Mouse (Mus musculus): ENCODE data around the gene Herc2. TPM values are rescaled to one million over a fixed set of nuclear protein-coding genes. Genes with fewer than 3 reads are reported as not detected.
"Not testable (repeated sequence)": the region's sequence is repeated elsewhere in the genome, so short reads cannot be mapped to it uniquely, and the experiment has no call there.

Herc2 gene
- 100 to 1,000 TPM; 139 to 154 TPM for total RNA-seq (2021)
- long read RNA-seq, experiment 1, partial matches to known transcripts: 31 of 34 reads
- long read RNA-seq, experiment 1, other reads (novel, unspliced or antisense): 3 of 34 reads
- long read RNA-seq, experiment 2, partial matches to known transcripts: 20 of 23 reads
- long read RNA-seq, experiment 2, other reads (novel, unspliced or antisense): 3 of 23 reads

GRCm38 (mm10) chr7:56049831-56050321, at the start of gene Herc2:
Gene Herc2, plus strand, starts transcription at chr7:56050196.
- DNase-seq (ENCODE audit: low spot score in 2 of 2): peak; percentile 97 to 100

DNA sequence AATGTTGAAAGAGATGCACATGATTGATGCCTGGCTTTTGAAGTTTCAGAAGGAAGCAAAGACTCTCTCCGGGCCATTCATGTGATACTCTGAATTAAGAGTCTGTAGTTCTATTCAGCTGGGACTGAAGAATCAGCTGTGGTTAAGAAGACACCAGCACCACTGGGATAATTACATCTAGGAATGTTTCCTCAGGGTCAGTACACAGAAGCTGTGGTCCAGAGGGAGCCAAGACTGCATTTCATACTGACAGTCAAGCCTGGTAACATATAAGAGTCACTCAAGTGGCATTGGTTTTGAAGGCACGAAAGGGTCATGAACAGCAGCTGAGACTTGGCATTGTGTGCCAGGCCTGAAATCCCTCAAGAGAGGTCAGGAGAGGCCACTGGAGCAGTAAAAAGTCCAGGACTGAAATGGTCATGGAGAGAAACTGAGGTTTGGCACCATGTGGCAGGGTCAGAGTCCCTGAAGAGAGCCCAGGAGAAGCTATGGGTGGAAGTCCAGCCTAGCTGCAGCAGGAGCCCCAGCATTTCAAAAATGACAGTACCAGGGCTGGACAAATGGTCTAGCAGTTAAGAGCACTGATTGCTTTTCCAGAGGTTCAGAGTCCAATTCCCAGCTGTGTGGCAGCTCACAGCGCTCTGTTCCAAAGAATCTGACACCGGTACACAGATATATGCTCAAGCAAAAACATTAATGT, 39.5 kb upstream of the Herc2 start:
- DNase-seq (ENCODE audit: low spot score in 2 of 2): no peak

- no peak for DNase-seq (ENCODE audit: low spot score in 2 of 2)
Measured at GRCm38 (mm10) chr7:56011018-56011333, 39.0 kb upstream of the Herc2 start.

DNA sequence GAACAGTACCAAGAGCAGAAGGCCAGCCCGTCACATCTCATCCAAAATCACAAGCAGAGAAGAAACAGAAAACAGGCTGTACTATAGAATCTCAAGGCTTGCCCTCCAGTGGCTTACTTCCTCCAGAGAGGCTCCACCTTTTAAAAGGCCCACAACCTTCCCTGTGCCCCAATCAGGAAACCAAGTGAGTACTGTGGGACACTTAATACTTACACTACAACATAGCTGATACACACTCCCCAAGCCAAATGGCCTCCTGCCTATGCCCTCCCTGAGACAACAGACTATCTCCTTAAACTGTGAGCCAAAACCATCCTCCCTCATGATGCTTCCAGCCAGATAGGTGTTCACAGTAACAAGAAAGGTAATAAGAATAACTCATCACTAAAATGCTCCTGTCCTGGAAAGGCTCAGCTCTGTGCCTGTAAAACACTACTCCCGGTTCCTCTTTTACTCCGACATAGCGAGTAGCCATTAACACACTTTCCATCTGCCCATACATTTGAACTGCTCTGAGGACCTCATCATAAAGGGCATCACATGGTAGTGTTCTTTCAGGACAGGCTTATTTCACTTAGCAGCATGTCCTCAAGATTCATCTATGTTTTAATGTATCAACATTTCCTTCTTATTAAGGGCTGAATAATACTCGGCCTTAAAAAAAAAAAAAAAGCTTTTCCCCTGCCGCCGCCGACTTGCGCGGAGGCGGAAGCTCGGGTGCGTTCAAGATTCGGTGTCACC, 36.6 kb upstream of the Herc2 start:
- DNase-seq (ENCODE audit: low spot score in 2 of 2): no peak

GRCm38 (mm10) chr7:56014002-56014702, 35.8 kb upstream of the Herc2 start:
- DNase-seq (ENCODE audit: low spot score in 2 of 2): not testable (repeated sequence)

- DNase-seq (ENCODE audit: low spot score in 2 of 2): no peak
Measured at GRCm38 (mm10) chr7:56015172-56015571, 34.8 kb upstream of the Herc2 start.

GRCm38 (mm10) chr7:56015837-56016236, 34.2 kb upstream of the Herc2 start:
- DNase-seq (ENCODE audit: low spot score in 2 of 2): no peak

- no peak for DNase-seq (ENCODE audit: low spot score in 2 of 2)
Measured at GRCm38 (mm10) chr7:56017761-56018160, 32.2 kb upstream of the Herc2 start.

DNA sequence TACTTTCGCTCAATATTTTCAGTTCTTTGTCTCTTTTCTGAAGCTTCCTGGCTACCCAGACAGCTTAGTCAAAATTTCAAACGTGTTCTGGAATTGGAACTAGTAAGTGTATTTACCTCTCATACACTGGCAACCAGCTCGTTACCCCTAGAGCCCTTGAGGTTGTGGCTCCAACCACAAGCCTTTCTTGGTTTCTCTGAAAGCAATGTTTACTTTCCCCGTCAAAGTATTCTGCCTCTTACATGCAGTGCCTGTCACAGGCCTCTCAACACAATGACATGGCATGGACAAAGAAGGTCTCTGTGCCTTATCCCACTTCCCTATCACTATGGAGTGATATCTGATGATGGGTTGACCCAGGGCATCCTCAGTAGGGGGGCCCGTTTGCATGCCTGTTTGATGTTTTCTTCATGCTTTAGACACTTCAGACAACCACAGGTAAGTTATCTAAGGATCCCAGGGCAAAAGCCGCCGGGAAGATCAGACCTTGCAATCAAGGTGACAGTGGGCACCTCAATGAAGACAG, 31.5 kb upstream of the Herc2 start:
- DNase-seq (ENCODE audit: low spot score in 2 of 2): no peak

- peak; percentile 47 to 53 for DNase-seq (ENCODE audit: low spot score in 2 of 2)
Measured at GRCm38 (mm10) chr7:56018972-56019929, 30.7 kb upstream of the Herc2 start.

DNA sequence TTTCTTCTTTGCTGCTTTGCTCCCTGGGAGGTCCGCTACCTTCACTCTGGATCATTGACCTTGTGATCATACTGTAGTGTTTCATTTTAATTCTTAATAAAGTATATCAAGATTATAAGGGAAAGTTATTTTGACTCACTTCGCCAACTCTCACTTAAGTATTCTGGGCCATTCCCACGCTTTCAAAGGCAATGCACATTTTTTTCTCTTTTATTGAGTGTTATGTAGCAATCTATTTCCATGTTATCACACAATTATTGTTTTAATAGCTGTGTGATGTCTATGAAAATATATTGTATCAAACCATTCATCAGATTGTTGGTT, 30.1 kb upstream of the Herc2 start, which contains the start of gene Nipa1:
TSS of gene Nipa1 (minus strand) at position 25 of the 324 bp plus-strand sequence.
- DNase-seq (ENCODE audit: low spot score in 2 of 2): no peak

DNA sequence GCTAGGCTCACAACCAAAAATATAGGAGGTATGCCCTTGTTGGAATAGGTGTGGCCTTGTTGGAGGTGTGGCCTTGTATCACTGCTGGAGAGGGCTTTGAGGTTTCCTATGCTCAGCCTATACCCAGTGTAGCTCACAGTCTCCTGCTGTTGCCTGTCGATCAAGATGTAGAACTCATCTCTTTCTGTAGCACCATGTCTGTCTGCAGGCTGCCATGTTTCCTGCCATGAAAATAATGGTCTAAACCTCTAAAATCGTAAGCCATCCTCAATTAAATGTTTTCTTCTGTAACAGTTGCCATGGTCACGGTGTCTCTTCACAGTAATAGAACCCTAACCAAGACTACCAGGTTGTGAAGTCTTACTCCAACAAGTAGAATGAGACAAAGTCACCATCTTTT, 26.4 kb upstream of the Herc2 start:
- DNase-seq (ENCODE audit: low spot score in 2 of 2): no peak

- peak; percentile 57 to 80 for DNase-seq (ENCODE audit: low spot score in 2 of 2)
Measured at GRCm38 (mm10) chr7:56042353-56042752, 7.6 kb upstream of the Herc2 start.

- no peak for DNase-seq (ENCODE audit: low spot score in 2 of 2)
Measured at GRCm38 (mm10) chr7:56043577-56044266, 6.3 kb upstream of the Herc2 start.

DNA sequence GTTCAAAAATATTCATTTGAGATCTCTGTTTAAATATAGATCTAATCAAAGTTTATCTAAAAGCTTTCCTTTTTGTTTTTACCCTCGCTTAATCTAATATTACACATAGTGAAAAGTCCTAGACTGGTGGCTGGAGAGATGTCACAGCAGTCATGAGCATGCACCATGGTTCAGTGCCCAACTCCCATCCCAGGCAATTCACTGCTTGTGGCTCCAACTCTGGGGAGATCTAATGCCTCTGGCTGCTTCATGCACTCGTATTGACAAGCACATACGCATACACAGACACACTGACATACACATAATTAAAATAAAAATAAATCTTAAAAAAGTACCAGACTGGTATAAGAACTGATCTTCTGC, 5.7 kb upstream of the Herc2 start:
- DNase-seq (ENCODE audit: low spot score in 2 of 2): no peak

GRCm38 (mm10) chr7:56047178-56047577, 2.8 kb upstream of the Herc2 start:
- no peak for DNase-seq (ENCODE audit: low spot score in 2 of 2)

- DNase-seq (ENCODE audit: low spot score in 2 of 2): peak in 1 of 2 experiments; percentile 24
Measured at GRCm38 (mm10) chr7:56050487-56050911, 503 bp downstream of the Herc2 start.

DNA sequence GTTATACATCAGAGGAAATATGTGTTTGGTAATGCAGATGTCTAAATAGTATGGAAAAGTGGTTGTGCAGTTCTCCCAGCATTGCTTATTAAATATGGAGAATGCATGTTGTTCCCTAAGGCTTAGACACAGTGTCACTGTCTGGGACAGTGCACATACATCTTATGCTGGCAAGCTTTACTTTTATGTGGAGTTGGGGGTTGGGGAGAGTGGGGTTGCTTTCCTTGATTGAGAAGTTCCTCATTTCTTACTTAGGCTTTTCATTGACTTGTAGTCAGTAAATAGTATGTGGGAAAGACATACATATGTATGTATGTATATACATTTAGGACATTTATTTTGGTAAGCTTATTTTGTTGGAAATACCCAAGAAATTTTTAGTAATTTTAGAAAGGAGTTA, 3.0 kb downstream of the Herc2 start:
- no peak for DNase-seq (ENCODE audit: low spot score in 2 of 2)

DNA sequence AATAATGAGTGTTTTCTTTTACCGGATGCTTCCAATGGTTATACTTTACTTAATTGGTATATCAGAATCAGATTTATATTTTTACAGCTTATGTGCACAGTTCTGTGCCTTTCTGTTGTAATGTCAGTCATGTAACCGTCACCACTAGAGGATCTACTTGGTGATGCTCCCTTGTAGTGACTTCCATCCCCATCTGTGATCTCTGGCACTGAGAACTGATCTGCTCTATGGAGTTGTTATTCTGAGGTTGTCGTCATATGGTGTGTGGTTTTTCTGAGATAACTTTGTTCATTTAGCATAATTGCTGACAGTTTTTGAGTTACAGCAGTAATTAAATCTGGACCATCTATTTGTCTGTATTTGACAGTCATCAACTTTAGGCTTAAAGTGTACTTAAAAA, 5.3 kb downstream of the Herc2 start:
- peak in 1 of 2 experiments; percentile 76 for DNase-seq (ENCODE audit: low spot score in 2 of 2)

DNA sequence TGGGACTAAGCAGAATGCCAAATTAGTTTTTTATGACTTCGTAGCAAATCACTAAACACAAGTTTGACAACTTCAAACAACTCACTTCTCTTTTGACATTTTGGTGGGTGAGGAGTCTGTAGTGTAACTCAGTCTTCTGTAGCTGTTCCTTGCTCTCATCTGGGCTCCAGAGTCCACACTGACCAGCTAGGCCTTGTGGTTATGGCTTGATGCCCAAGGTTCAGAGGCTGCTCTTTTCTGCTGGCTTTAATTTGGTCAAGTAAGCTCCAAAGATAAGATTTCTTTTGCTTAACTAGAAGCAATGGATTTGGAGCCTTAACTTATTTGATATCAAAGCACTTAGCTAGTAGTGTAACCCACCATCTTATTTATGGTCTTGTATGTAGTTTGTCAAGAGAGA, 14.9 kb downstream of the Herc2 start:
- DNase-seq (ENCODE audit: low spot score in 2 of 2): no peak

Data from layer of hippocampus, postnatal 14 days (tissue).